Mouse (Mus musculus): ENCODE measurements around the gene Tmem202.

Tmem202 gene

GRCm38 (mm10) chr9:59539441-59540137, at the start of gene Tmem202, which contains the start of gene Hexa:
TSS of gene Tmem202 (minus strand) at chr9:59539847.
TSS of gene Hexa (plus strand) at chr9:59539540.
- peak; percentile 86 for DNase-seq

GRCm38 (mm10) chr9:59588710-59589671, 49.3 kb upstream of the Tmem202 start:
- no peak for DNase-seq

DNA sequence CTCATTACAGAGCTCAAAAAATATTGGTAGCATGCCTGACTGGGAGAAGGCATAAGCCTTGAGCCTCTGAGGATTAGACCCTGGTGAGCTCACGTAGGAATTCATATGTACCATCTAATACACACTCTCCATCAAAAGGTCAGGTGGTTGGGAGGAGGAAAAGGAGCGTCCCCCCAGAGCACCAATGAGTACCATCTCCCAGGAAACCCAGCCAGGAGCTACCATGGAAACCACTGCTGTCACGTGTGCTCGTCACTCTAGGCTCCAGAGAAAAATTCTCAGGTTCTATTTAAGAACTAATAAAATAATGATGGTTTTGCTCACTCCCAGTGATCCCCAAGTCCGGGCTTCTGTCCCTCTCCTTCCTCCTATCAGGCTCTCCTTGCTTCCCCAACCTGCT, 48.6 kb upstream of the Tmem202 start:
- no peak for DNase-seq

- peak; percentile 82 for DNase-seq
These were observed 45.2 kb upstream of the Tmem202 start for GRCm38 (mm10) chr9:59584871-59585308.

DNA sequence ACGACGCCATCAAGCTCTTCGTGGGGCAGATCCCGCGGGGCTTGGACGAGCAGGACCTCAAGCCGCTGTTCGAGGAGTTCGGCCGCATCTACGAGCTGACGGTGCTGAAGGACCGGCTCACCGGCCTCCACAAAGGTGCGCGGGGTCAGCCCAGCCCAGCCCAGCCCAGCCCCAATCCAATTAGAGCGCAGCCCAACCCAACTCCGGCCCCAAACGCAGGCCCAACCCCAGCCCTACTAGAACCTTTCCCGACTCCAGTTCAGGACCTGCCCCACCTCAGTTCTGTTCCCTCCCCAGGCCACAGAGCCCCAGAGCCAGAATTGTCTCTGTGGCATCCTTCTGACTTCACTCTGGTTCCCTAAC, 38.8 kb upstream of the Tmem202 start:
- no peak for DNase-seq

DNA sequence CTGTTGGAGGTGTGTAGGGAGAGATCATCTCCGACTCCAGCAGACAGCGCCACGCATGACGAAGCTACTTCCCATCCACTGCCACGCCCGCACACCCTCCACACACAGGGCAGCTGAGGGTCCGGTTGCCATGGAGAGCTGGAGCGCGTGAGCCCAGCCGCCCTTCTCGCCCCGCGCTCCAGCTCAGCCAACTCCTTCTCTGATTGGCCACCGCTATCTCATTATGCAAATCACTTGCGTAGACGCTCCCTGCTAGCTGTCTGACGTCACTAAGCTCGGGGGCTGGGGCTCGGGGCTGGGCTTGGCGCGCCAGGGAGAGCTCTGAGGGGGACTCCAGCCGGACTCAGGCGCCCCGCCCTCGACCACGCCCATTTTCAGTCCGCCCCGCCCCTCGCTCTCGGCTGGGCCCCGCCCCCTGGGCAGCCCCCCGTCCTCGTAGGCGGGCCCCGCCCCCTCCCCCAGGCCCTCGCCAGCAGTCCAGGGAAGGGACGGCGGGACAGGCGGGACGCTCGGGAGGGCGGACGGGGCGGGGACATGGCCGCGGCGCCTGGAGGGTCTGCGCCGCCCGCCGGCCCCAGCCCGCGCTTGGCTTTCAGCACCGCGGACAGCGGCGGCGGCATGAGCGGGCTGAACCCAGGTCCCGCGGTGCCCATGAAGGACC, 38.3 kb upstream of the Tmem202 start, which contains the start of gene Celf6:
Gene Celf6 (plus strand): TSS at position 74 of the 661 bp plus-strand sequence.
- peak; percentile 94 for DNase-seq

- no peak for DNase-seq
These were observed 37.8 kb upstream of the Tmem202 start for GRCm38 (mm10) chr9:59577401-59577800.

GRCm38 (mm10) chr9:59571852-59572251, 32.2 kb upstream of the Tmem202 start:
- no peak for DNase-seq

- DNase-seq: peak; percentile 75
These were observed 27.5 kb upstream of the Tmem202 start for GRCm38 (mm10) chr9:59567111-59567510.

GRCm38 (mm10) chr9:59565600-59565999, 26.0 kb upstream of the Tmem202 start:
- DNase-seq: peak; percentile 78

DNA sequence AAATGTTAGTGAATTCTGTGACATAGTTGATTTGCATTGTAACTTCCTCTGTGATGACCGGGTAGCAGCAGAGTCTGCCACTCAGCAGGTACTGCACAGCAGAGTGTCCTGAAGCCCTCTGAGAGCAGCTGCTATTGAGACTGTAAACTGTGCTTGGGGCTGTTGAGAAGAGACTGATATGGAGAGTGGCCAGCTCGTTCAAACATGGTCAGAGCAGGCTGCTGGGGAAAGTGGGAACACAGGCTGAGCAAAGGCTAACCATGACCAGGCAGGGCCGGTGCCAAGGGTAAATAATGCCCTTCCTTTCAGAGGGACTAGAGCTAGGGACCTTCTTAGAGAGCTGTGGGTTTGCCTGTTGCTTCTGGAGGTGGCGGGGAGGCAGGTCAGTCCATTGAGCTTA, 14.1 kb upstream of the Tmem202 start:
- DNase-seq: no peak

DNA sequence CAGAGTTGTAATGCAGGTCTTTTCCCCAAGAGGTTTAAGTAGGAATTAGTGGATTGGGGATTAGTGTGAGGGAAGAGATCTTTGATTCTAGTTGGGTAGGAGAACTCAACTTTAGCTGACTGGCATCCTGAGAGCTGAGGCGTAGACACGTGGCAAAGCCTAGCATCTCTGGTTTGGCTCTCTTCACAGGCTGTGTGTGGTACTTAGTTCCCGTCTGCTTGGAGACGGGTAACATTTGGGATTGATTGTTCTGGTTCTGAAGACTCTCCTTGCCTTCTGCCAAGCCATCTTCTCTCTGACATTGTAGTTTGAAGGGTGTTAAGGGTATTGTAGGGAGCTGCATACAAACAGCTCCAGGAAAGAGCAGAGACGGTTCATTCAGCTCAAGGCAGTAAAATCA, 13.0 kb upstream of the Tmem202 start:
- DNase-seq: no peak

GRCm38 (mm10) chr9:59551620-59552031, 12.0 kb upstream of the Tmem202 start:
- DNase-seq: peak; percentile 38

- no peak for DNase-seq
These were observed 11.4 kb upstream of the Tmem202 start for GRCm38 (mm10) chr9:59551017-59551416.

DNA sequence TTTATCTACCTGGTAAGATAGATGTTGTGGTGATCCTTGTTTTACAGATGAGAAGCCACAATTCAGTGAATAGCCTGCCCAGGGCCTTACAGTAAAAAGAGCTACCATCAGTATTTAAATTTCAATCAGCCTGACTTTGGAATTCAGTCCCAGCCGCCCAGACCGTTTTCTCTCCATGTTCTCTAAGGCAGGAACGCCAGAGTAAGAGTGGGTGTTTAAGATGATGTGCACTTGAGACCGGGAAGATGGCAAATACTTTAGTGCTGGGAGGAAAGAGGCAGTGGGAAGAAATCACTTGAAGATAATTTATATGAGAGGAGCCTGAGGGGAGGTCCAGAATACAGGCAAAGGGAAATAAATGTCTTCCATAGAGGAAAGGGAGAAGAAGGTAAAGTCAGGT, 10.4 kb upstream of the Tmem202 start:
- no peak for DNase-seq

GRCm38 (mm10) chr9:59548961-59549487, 9.4 kb upstream of the Tmem202 start:
- DNase-seq: no peak

DNA sequence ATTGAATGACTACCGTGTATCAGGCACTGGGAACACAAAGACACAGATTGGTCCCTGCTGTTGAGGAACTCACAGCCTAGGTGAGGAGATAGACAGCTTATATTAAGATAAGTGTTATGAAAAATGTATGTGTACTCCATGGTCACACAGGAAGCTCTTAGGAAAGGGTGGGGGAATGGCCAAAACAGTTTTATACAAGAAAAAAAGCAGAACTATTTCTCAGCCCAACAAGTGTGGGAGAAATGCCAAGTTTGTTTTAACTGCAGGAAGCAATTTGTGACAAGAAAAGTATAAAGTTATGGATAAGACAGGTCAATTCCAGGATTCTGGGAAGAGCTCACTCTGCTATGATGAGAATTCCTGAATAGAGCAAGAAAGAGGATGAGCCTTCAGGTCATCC, 8.2 kb upstream of the Tmem202 start:
- no peak for DNase-seq

DNA sequence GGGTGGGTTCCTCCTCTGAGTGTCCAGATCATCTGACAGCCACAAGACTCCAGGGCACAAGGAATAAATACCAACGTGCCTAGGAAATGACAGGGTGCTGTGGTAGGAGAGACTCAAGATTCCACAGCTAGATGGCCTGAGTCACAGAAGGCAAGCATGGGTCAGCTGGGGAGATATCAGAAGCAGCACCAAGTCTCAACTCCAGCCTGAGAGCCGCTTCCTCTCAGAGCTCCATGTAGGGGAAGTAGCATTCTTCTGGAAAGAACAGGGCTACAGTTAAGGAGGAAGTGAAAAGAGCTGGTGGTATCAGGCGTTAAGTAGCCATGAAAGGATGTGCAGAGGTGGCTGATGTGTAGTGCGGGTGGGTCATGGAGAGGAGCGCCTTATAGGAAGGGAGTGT, 5.1 kb upstream of the Tmem202 start:
- DNase-seq: no peak

DNA sequence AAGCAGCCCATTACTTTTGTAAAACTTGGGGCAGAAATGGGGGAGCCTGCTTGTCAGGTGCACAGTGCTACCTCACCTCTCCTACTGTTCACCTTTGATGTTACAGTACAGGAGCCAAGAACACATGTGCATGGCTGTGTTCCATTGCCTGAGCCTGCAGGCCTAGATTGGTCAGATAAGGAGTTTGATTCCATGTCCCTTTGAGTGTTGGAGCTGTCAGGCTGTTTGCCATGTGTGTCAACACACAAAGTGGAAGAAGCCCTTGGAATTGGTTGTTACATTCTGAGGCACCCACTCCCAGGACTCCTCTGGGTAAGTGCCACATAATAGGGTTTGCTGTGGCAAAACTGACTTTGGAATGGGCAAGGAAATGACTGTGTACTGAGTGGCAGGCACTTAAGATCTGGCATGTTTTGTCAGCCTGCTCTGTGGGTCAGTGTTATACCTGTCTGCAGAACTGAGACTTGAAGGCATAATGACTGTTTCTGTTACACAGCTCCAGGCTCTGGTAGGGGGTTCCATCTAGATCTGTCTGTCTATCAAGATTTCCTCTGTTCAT, 3.2 kb upstream of the Tmem202 start:
- DNase-seq: no peak

DNA sequence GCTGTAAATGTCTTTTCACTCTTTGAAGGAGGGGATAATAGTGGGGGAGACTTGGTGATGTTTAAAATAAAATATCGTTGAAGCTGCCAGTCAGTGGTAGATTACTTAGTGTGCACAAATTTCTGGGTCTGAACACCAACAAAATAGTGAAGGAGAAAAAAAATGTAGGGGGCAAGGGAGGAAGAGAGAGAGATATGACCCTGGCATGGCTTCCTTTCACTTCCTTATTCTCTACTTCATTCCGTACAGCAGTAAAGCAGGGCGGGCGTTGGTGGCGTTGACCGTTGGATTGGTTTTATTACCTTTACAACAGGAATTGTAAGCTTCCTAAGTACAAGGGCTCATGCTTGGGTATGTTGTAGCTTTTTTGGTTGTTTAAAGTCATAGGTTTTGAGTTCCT, 2.0 kb upstream of the Tmem202 start:
- no peak for DNase-seq

GRCm38 (mm10) chr9:59537651-59538050, 2.0 kb downstream of the Tmem202 start:
- no peak for DNase-seq

GRCm38 (mm10) chr9:59533889-59534288, 5.8 kb downstream of the Tmem202 start:
- DNase-seq: no peak

DNA sequence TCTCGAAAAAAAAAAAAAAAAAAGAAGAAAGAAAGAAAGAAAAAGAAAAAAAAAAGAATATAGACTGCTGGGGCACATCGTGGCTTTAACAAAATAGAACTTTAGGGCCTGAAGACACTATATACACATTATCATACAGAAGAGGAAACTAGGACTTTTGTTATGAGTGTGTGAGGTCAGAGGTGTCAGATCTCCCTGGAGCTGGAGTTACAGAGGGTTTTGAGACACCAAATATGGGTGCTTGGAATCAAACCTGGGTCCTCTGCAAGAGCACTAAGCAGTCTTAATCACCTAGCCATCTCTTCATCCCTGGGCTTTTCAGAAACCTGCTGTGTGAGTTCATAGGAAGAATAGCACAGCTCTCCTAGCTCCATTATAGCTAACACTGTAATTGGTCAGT, 6.2 kb downstream of the Tmem202 start:
- no peak for DNase-seq

All from kidney, postnatal 14 days (tissue).